Mouse (Mus musculus): ENCODE data around the gene Cnpy3. TPM values are rescaled to one million over a fixed set of nuclear protein-coding genes. Genes with fewer than 3 reads are reported as not detected.

Cnpy3 gene
- polyA plus RNA-seq, 1 experiment from 2014 or later = 25.9 TPM

- Histone ChIP-seq H3K9ac (no peak within 1 kb of the TSS), H3K27me3 (no peaks in the 10 kb centered on the region), H3K4me1 (replicated peaks) (0 out of 2 replicates have a peak, but pooled peaks cover 3% of the 10 kb centered on the region), H3K4me2 (no peak within 1 kb of the TSS), H3K27ac (replicated peaks) (no peak within 1 kb of the TSS), H3K4me3 (replicated peaks) (no peak within 1 kb of the TSS), H3K9me3 (replicated peaks) (no peaks in the 10 kb centered on the region), H3K36me3 (replicated peaks) (no peaks in the 10 kb centered on the region)
- WGBS (ENCODE audit: insufficient replicate concordance) = 54% methylated on average over 2 of the region's 2 CpGs
- no peak for ATAC-seq (ENCODE audit: insufficient read depth)
These were observed 11.5 kb upstream of the Cnpy3 start, which contains the start of gene Ptcra for GRCm38 (mm10) chr17:46763544-46763943. Gene Ptcra (minus strand): TSS chr17:46763712.

GRCm38 (mm10) chr17:46758753-46759152 is 6.7 kb upstream of the Cnpy3 start:
- 74% methylated on average over 12 of the region's 12 CpGs for WGBS (ENCODE audit: insufficient replicate concordance)
- no peak for ATAC-seq (ENCODE audit: insufficient read depth)
- H3K9me3 ChIP-seq (replicated peaks) = no peaks in the 10 kb centered on the region

GRCm38 (mm10) chr17:46751056-46751793 is 789 bp downstream of the Cnpy3 start:
- peaks cover 40% of the 10 kb centered on the region for H3K4me1 ChIP-seq (replicated peaks)
- 0 out of 2 replicates have a peak, but pooled peaks cover 2% of the 10 kb centered on the region for H3K27me3 ChIP-seq
- H3K9ac ChIP-seq = peak overlapping the region; percentile 68
- no peaks in the 10 kb centered on the region for H3K9me3 ChIP-seq (replicated peaks)
- H3K27ac ChIP-seq (replicated peaks) = peak overlapping the region; percentile 87
- H3K4me2 ChIP-seq = peak overlapping the region; percentile 97
- H3K4me3 ChIP-seq (replicated peaks) = peak overlapping the region; percentile 91
- WGBS (ENCODE audit: insufficient replicate concordance) = 11% methylated on average over 16 of the region's 16 CpGs
- ATAC-seq (ENCODE audit: insufficient read depth) = peak; percentile 20; the same call in 1 of the 2 replicates
- H3K36me3 ChIP-seq (replicated peaks) = peaks cover 11% of the 10 kb centered on the region

More at GRCm38 (mm10) chr17:46758753-46759152, 6.7 kb upstream of the Cnpy3 start:
- no peak overlapping the region for H3K27ac ChIP-seq (replicated peaks)
- no peaks in the 10 kb centered on the region for H3K36me3 ChIP-seq (replicated peaks)
- no peak overlapping the region for H3K4me3 ChIP-seq (replicated peaks)
- 0 out of 2 replicates have a peak, but pooled peaks cover 8% of the 10 kb centered on the region for H3K27me3 ChIP-seq
- H3K4me2 ChIP-seq = no peak overlapping the region
- no peak overlapping the region for H3K9ac ChIP-seq
- H3K4me1 ChIP-seq (replicated peaks) = no peaks in the 10 kb centered on the region

GRCm38 (mm10) chr17:46750580-46750979 is 1.4 kb downstream of the Cnpy3 start:
- Histone ChIP-seq H3K9ac (peak overlapping the region; percentile 68; the same call in 1 of the 2 replicates), H3K4me2 (peak overlapping the region; percentile 97), H3K27me3 (no peaks in the 10 kb centered on the region), H3K36me3 (replicated peaks) (peaks cover 18% of the 10 kb centered on the region), H3K4me3 (replicated peaks) (peak overlapping the region; percentile 91), H3K9me3 (replicated peaks) (no peaks in the 10 kb centered on the region), H3K27ac (replicated peaks) (peak overlapping the region; percentile 87), H3K4me1 (replicated peaks) (peaks cover 40% of the 10 kb centered on the region)
- no peak for ATAC-seq (ENCODE audit: insufficient read depth)
- WGBS (ENCODE audit: insufficient replicate concordance) = 68% methylated on average over 4 of the region's 4 CpGs

GRCm38 (mm10) chr17:46749282-46749681 is 2.7 kb downstream of the Cnpy3 start:
- Histone ChIP-seq H3K9me3 (replicated peaks) (no peaks in the 10 kb centered on the region), H3K9ac (no peak overlapping the region), H3K27me3 (no peaks in the 10 kb centered on the region), H3K4me1 (replicated peaks) (peaks cover 40% of the 10 kb centered on the region), H3K4me2 (no peak overlapping the region), H3K4me3 (replicated peaks) (no peak overlapping the region), H3K27ac (replicated peaks) (no peak overlapping the region), H3K36me3 (replicated peaks) (peaks cover 21% of the 10 kb centered on the region)
- WGBS (ENCODE audit: insufficient replicate concordance) = 70% methylated on average over 5 of the region's 5 CpGs
- ATAC-seq (ENCODE audit: insufficient read depth) = no peak

- no peak overlapping the region for H3K4me3 ChIP-seq (replicated peaks)
- peaks cover 36% of the 10 kb centered on the region for H3K36me3 ChIP-seq (replicated peaks)
- peaks cover 39% of the 10 kb centered on the region for H3K4me1 ChIP-seq (replicated peaks)
- H3K9me3 ChIP-seq (replicated peaks) = no peaks in the 10 kb centered on the region
- no peak overlapping the region for H3K4me2 ChIP-seq
- H3K27me3 ChIP-seq = no peaks in the 10 kb centered on the region
- H3K9ac ChIP-seq = no peak overlapping the region
- ATAC-seq (ENCODE audit: insufficient read depth) = no peak
- no peak overlapping the region for H3K27ac ChIP-seq (replicated peaks)
- WGBS (ENCODE audit: insufficient replicate concordance) = 66% methylated on average over 2 of the region's 2 CpGs
These were observed 4.2 kb downstream of the Cnpy3 start for GRCm38 (mm10) chr17:46747806-46748205.

GRCm38 (mm10) chr17:46747234-46747633 is 4.8 kb downstream of the Cnpy3 start:
- H3K27me3 ChIP-seq = no peaks in the 10 kb centered on the region
- no peak overlapping the region for H3K4me3 ChIP-seq (replicated peaks)
- H3K4me1 ChIP-seq (replicated peaks) = peaks cover 33% of the 10 kb centered on the region
- H3K9me3 ChIP-seq (replicated peaks) = no peaks in the 10 kb centered on the region
- 63% methylated on average over 8 of the region's 8 CpGs for WGBS (ENCODE audit: insufficient replicate concordance)
- ATAC-seq (ENCODE audit: insufficient read depth) = no peak
- H3K9ac ChIP-seq = no peak overlapping the region
- H3K36me3 ChIP-seq (replicated peaks) = peaks cover 42% of the 10 kb centered on the region
- H3K27ac ChIP-seq (replicated peaks) = no peak overlapping the region
- H3K4me2 ChIP-seq = no peak overlapping the region

- Histone ChIP-seq H3K4me3 (replicated peaks) (no peak overlapping the region), H3K27ac (replicated peaks) (no peak overlapping the region), H3K27me3 (no peaks in the 10 kb centered on the region), H3K36me3 (replicated peaks) (peaks cover 51% of the 10 kb centered on the region), H3K4me1 (replicated peaks) (peaks cover 25% of the 10 kb centered on the region), H3K9me3 (replicated peaks) (no peaks in the 10 kb centered on the region), H3K9ac (no peak overlapping the region), H3K4me2 (no peak overlapping the region)
- 83% methylated on average over 2 of the region's 2 CpGs for WGBS (ENCODE audit: insufficient replicate concordance)
- ATAC-seq (ENCODE audit: insufficient read depth) = no peak
These were observed 6.5 kb downstream of the Cnpy3 start for GRCm38 (mm10) chr17:46745506-46745905.

- H3K4me1 ChIP-seq (replicated peaks) = peaks cover 10% of the 10 kb centered on the region
- 89% methylated on average over 9 of the region's 9 CpGs for WGBS (ENCODE audit: insufficient replicate concordance)
- no peaks in the 10 kb centered on the region for H3K9me3 ChIP-seq (replicated peaks)
- no peak for ATAC-seq (ENCODE audit: insufficient read depth)
- H3K27me3 ChIP-seq = no peaks in the 10 kb centered on the region
- no peak overlapping the region for H3K4me2 ChIP-seq
- H3K9ac ChIP-seq = no peak overlapping the region
- H3K27ac ChIP-seq (replicated peaks) = no peak overlapping the region
- no peak overlapping the region for H3K4me3 ChIP-seq (replicated peaks)
- H3K36me3 ChIP-seq (replicated peaks) = peaks cover 58% of the 10 kb centered on the region
These were observed 9.0 kb downstream of the Cnpy3 start for GRCm38 (mm10) chr17:46742986-46743385.

GRCm38 (mm10) chr17:46741305-46741704 is 10.7 kb downstream of the Cnpy3 start:
- WGBS (ENCODE audit: insufficient replicate concordance) = 69% methylated on average over 6 of the region's 6 CpGs
- peak; percentile 58; the same call in 1 of the 2 replicates for ATAC-seq (ENCODE audit: insufficient read depth)
- H3K4me2 ChIP-seq = no peak overlapping the region

GRCm38 (mm10) chr17:46736160-46736559 is 15.9 kb downstream of the Cnpy3 start:
- no peak for ATAC-seq (ENCODE audit: insufficient read depth)
- Histone ChIP-seq H3K4me1 (replicated peaks) (peaks cover 23% of the 10 kb centered on the region), H3K27ac (replicated peaks) (peak overlapping the region; percentile 71), H3K27me3 (no peaks in the 10 kb centered on the region), H3K9ac (no peak overlapping the region), H3K36me3 (replicated peaks) (peaks cover 17% of the 10 kb centered on the region; the same call in 1 of the 2 replicates), H3K4me3 (replicated peaks) (no peak overlapping the region), H3K9me3 (replicated peaks) (no peaks in the 10 kb centered on the region), H3K4me2 (no peak overlapping the region)
- WGBS (ENCODE audit: insufficient replicate concordance) = 47% methylated on average over 10 of the region's 10 CpGs

More at GRCm38 (mm10) chr17:46741305-46741704, 10.7 kb downstream of the Cnpy3 start:
- H3K4me3 ChIP-seq (replicated peaks) = no peak overlapping the region
- peaks cover 11% of the 10 kb centered on the region for H3K4me1 ChIP-seq (replicated peaks)
- no peaks in the 10 kb centered on the region for H3K9me3 ChIP-seq (replicated peaks)
- peaks cover 48% of the 10 kb centered on the region for H3K36me3 ChIP-seq (replicated peaks)
- no peak overlapping the region for H3K9ac ChIP-seq
- H3K27me3 ChIP-seq = no peaks in the 10 kb centered on the region
- 0 out of 2 replicates have a peak overlapping the region, but pooled peaks have one; percentile 38 for H3K27ac ChIP-seq (replicated peaks)
